Mouse (Mus musculus) liver, postnatal 0 days (tissue): ENCODE measurements around the gene Ccl5.

Source experiments
- CTCF ChIP-seq: sonication (generic); IDR thresholded peaks from 2 replicates; pipeline ENCODE4 v1.5.1; 2016; ENCODE audit warnings: antibody characterized with exemption, low read depth
- EP300 ChIP-seq: IDR thresholded peaks from 2 replicates; pipeline ENCODE4 v1.6.1; 2016; ENCODE audit warnings: antibody characterized with exemption, low read depth, mild to moderate bottlenecking

GRCm38 (mm10) chr11:83550186-83550632 is 19.9 kb upstream of the Ccl5 start:
- TF ChIP-seq CTCF (no peak), EP300 (no peak)
